ENCODE assay signal across 10 mouse cellular contexts in the genomic region with DNA sequence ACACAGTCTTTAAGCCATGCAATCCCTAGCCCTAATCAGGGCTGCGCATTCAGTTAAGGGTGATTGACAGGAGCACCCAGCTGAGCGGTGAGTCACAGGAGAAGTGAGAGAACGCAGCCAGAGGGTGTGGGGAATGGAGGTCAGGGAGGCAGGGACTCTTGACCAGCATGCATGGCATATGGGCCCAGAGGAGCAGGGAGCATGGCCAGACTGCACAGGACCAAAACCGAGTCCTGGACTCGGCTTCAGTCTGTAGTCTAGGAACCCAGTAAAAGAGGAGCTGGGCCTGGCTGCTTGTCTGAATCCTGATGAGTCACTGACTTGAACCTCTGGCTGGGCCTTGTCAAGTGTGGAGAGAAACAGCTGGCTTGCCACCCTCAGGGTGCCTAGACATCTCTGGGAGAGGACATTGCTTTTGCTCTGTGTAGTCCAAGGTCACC.
A peak's percentile ranks its signal among the peaks of the same experiment; 100 is the strongest.
DNase-seq lines count a peak whose midpoint lies in the region; ATAC-seq and TF ChIP-seq lines count a peak whose summit lies in the region.
"Had no signal": no experiment of that assay in that cellular context is flagged by ENCODE, and none has a peak within 500 bp of the region (broad histone marks: within the 10 kb centered on the region; RNA-seq: fewer than 3 reads in every experiment).

No protein-coding gene starts in this region.

- peaks cover 16% of the 10 kb centered on the region for H3K4me1 ChIP-seq in midbrain, embryonic 10.5 days
- H3K4me1 ChIP-seq in midbrain, embryonic 14.5 days (ENCODE audit: control insufficient read depth, insufficient read depth, low read length) = 0 out of 2 replicates have a peak, but pooled peaks cover 3% of the 10 kb centered on the region
- H3K4me1 ChIP-seq in cerebellum, adult 2 months (ENCODE audit: control insufficient read depth, insufficient read depth, low read length) = peaks cover 38% of the 10 kb centered on the region
- peaks cover 18% of the 10 kb centered on the region for H3K4me1 ChIP-seq in thymus, adult 2 months (replicated peaks; ENCODE audit: control insufficient read depth, insufficient read depth, low read length)
- H3K4me1 ChIP-seq: megakaryocyte, embryonic 14.5 days had no signal

- intact Hi-C loops in gastrocnemius, adult 2 months (cut with DNase I) = no loop called here

- H3K4me3 ChIP-seq in gastrocnemius, adult 2 months = no peak overlapping the region
- H3K4me3 ChIP-seq in midbrain, embryonic 10.5 days = no peak overlapping the region
- no peak overlapping the region for H3K4me3 ChIP-seq in midbrain, embryonic 14.5 days (replicated peaks; ENCODE audit: low read depth, low read length)
- H3K4me3 ChIP-seq in cerebellum, adult 2 months (replicated peaks; ENCODE audit: insufficient read depth, low read depth, low read length) = no peak overlapping the region
- H3K4me3 ChIP-seq in thymus, adult 2 months (ENCODE audit: control insufficient read depth, insufficient read depth, low read length) = no peak overlapping the region
- H3K4me3 ChIP-seq: embryonic facial prominence, embryonic 15.5 days; megakaryocyte, embryonic 14.5 days had no signal

- peak; percentile 41 for DNase-seq in gastrocnemius, adult 2 months
- DNase-seq in gastrocnemius, adult 8-10 months (ENCODE audit: low spot score in 2 of 2) = no peak
- DNase-seq in midbrain, embryonic 10.5 days (ENCODE audit: low spot score) = no peak
- DNase-seq in midbrain, embryonic 14.5 days = no peak
- peak; percentile 77 to 89 for DNase-seq in cerebellum, adult 2 months
- DNase-seq in retina, postnatal 1 day = peak; percentile 28
- DNase-seq in urinary bladder, adult 18-20 months (ENCODE audit: low spot score in 2 of 2) = no peak
- no peak for DNase-seq in thymus, adult 2 months

- ATAC-seq in midbrain, embryonic 14.5 days (ENCODE audit: low FRiP score, low TSS enrichment) = no peak

- TF ChIP-seq CTCF in gastrocnemius, adult 2 months (IDR thresholded peaks at IDR 0.05) = no peak
- TF ChIP-seq CTCF in cerebellum, adult 2 months (IDR thresholded peaks at IDR 0.05; ENCODE audit: borderline replicate concordance, insufficient read depth, low read depth, low read length) = no peak
- no peak for TF ChIP-seq CTCF in thymus, adult 2 months (IDR thresholded peaks at IDR 0.05; ENCODE audit: borderline replicate concordance, control insufficient read depth, extremely low read depth, insufficient read depth, low read length, poor library complexity)

- no peak overlapping the region for H3K27ac ChIP-seq in gastrocnemius, adult 2 months
- 0 out of 2 replicates have a peak overlapping the region, but pooled peaks have one; percentile 42 for H3K27ac ChIP-seq in midbrain, embryonic 10.5 days (replicated peaks)
- no peak overlapping the region for H3K27ac ChIP-seq in midbrain, embryonic 14.5 days (replicated peaks; ENCODE audit: low read depth, low read length)
- H3K27ac ChIP-seq in cerebellum, adult 2 months (ENCODE audit: insufficient read depth, low read length) = peak overlapping the region; percentile 48; the same call in 1 of the 2 replicates
- H3K27ac ChIP-seq in thymus, adult 2 months (ENCODE audit: control insufficient read depth, insufficient read depth, low read length) = no peak overlapping the region
- H3K27ac ChIP-seq: embryonic facial prominence, embryonic 15.5 days had no signal

- no peak overlapping the region for H3K9ac ChIP-seq in midbrain, embryonic 14.5 days (replicated peaks; ENCODE audit: low read length)
- H3K9ac ChIP-seq: embryonic facial prominence, embryonic 15.5 days had no signal

- H3K36me3 ChIP-seq in midbrain, embryonic 10.5 days = peaks cover 21% of the 10 kb centered on the region
- H3K36me3 ChIP-seq in midbrain, embryonic 14.5 days (ENCODE audit: control insufficient read depth, insufficient read depth, low read length) = no peaks in the 10 kb centered on the region
- no peaks in the 10 kb centered on the region for H3K36me3 ChIP-seq in thymus, adult 2 months (ENCODE audit: control insufficient read depth, insufficient read depth, low read length)
- H3K36me3 ChIP-seq: embryonic facial prominence, embryonic 15.5 days had no signal

- H3K9me3 ChIP-seq in midbrain, embryonic 10.5 days (replicated peaks) = no peaks in the 10 kb centered on the region
- H3K9me3 ChIP-seq in midbrain, embryonic 14.5 days (ENCODE audit: control insufficient read depth, low read length) = no peaks in the 10 kb centered on the region
- H3K9me3 ChIP-seq: embryonic facial prominence, embryonic 15.5 days had no signal

- no peak for TF ChIP-seq POLR2A in cerebellum, adult 2 months (IDR thresholded peaks at IDR 0.05; ENCODE audit: borderline replicate concordance, insufficient read depth, low read length)
- no peak for TF ChIP-seq POLR2A in thymus, adult 2 months (IDR thresholded peaks at IDR 0.05; ENCODE audit: control insufficient read depth, extremely low read depth, insufficient read depth, low read length, poor library complexity)

- no peak overlapping the region for H3K4me2 ChIP-seq in midbrain, embryonic 14.5 days (ENCODE audit: low read length)
- H3K4me2 ChIP-seq: embryonic facial prominence, embryonic 15.5 days had no signal

- WGBS in midbrain, embryonic 10.5 days = 40% methylated on average over 5 of the region's 5 CpGs
- 34% methylated on average over 5 of the region's 5 CpGs for WGBS in midbrain, embryonic 14.5 days
- WGBS in cerebellum, adult 2 months = 10% methylated on average over 5 of the region's 5 CpGs
- WGBS in thymus, adult 2 months = 96% methylated on average over 5 of the region's 5 CpGs

- H3K27me3 ChIP-seq in midbrain, embryonic 10.5 days (ENCODE audit: low read depth, poor library complexity, severe bottlenecking) = no peaks in the 10 kb centered on the region
- H3K27me3 ChIP-seq in midbrain, embryonic 14.5 days (ENCODE audit: control insufficient read depth, insufficient read depth, low read length) = no peaks in the 10 kb centered on the region
- H3K27me3 ChIP-seq in cerebellum, adult 2 months (ENCODE audit: control insufficient read depth, insufficient read depth, low read length) = no peaks in the 10 kb centered on the region
- H3K27me3 ChIP-seq in thymus, adult 2 months (ENCODE audit: control insufficient read depth, insufficient read depth, low read length) = no peaks in the 10 kb centered on the region
- H3K27me3 ChIP-seq: embryonic facial prominence, embryonic 15.5 days; megakaryocyte, embryonic 14.5 days had no signal

Comparison
In these comparisons a context has a peak if more than half of its experiments do, and no peak if none do; other contexts are left out.
1. DNase-seq: peak in gastrocnemius, adult 2 months (single experiment), cerebellum, adult 2 months (2 of 2) and retina, postnatal 1 day (single experiment); none in gastrocnemius, adult 8-10 months (0 of 2), midbrain, embryonic 10.5 days (single experiment), midbrain, embryonic 14.5 days (single experiment), urinary bladder, adult 18-20 months (0 of 2) and thymus, adult 2 months (single experiment).
2. H3K27ac ChIP-seq: peak in midbrain, embryonic 10.5 days (single experiment) and cerebellum, adult 2 months (single experiment); none in gastrocnemius, adult 2 months (single experiment), midbrain, embryonic 14.5 days (single experiment) and thymus, adult 2 months (single experiment).